Mouse (Mus musculus) midbrain, embryonic 16.5 days (tissue): ENCODE results near the gene Sgcg. TPM values are rescaled to one million over a fixed set of nuclear protein-coding genes. Genes with fewer than 3 reads are reported as not detected.
A peak's percentile ranks its signal among the peaks of the same experiment; 100 is the strongest.

Experiments used
- ATAC-seq: fragments of 200-750 bp; cut with Nextera tagmentation; 2 replicates; pipeline ENCODE4 v1.8.0; 2017; ENCODE audit warnings: moderate TSS enrichment
- H3K27ac ChIP-seq: fragments of 300-500 bp; sonication (generic); 2 replicates; pipeline ENCODE4 v1.5.1; 2014; ENCODE audit warnings: mild to moderate bottlenecking, low read length, mixed read lengths
- H3K27me3 ChIP-seq: fragments of 300-500 bp; sonication (generic); 2 replicates; pipeline ENCODE4 v1.6.1; 2014; ENCODE audit warnings: low read depth, low read length, mixed read lengths; ENCODE audit not compliant: control insufficient read depth, insufficient read depth
- H3K36me3 ChIP-seq: fragments of 300-500 bp; sonication (generic); 2 replicates; pipeline ENCODE4 v1.6.1; 2014; ENCODE audit warnings: mild to moderate bottlenecking, low read length, moderate library complexity, mixed read lengths; ENCODE audit not compliant: control insufficient read depth, insufficient read depth
- H3K4me1 ChIP-seq: fragments of 300-500 bp; sonication (generic); 2 replicates; pipeline ENCODE4 v1.6.1; 2014; ENCODE audit warnings: mild to moderate bottlenecking, low read length, mixed read lengths; ENCODE audit not compliant: control insufficient read depth, insufficient read depth
- H3K4me2 ChIP-seq: fragments of 300-500 bp; sonication (generic); 2 replicates; pipeline ENCODE4 v1.6.1; 2014; ENCODE audit warnings: mild to moderate bottlenecking, low read length, mixed read lengths
- H3K4me3 ChIP-seq: fragments of 300-500 bp; sonication (generic); 2 replicates; pipeline ENCODE4 v1.5.1; 2014; ENCODE audit warnings: low read depth, mild to moderate bottlenecking, low read length, moderate library complexity, mixed read lengths
- H3K9ac ChIP-seq: fragments of 300-500 bp; sonication (generic); 2 replicates; pipeline ENCODE4 v1.6.1; 2014; ENCODE audit warnings: low read depth, low read length, mixed read lengths
- H3K9me3 ChIP-seq: fragments of 300-500 bp; sonication (generic); replicated peaks from 2 replicates; pipeline ENCODE4 v1.6.1; 2014; ENCODE audit warnings: mild to moderate bottlenecking, low read length, mixed read lengths; ENCODE audit not compliant: control insufficient read depth, poor library complexity, severe bottlenecking
- WGBS: fragments of 180-500 bp; shearing (Covaris S2); extraction: QIAGEN DNeasy Blood & Tissue Kit; methylation state at CpG from one replicate; pipeline ENCODE4 v1.1.7; 2014; 5-methylcytosine and 5-hydroxymethylcytosine counted together
- polyA plus RNA-seq: library from polyadenylated mRNA; unstranded; fragments of >200 nt; fragmentation: Nextera tagmentation; extraction: Ambion mirVana; gene quantifications from 2 replicates; pipeline ENCODE4 v1.2.1, GENCODE M21; 2015

The Sgcg gene
- 0.24 TPM in 1 of 2 replicates, not detected in the other for polyA plus RNA-seq

DNA sequence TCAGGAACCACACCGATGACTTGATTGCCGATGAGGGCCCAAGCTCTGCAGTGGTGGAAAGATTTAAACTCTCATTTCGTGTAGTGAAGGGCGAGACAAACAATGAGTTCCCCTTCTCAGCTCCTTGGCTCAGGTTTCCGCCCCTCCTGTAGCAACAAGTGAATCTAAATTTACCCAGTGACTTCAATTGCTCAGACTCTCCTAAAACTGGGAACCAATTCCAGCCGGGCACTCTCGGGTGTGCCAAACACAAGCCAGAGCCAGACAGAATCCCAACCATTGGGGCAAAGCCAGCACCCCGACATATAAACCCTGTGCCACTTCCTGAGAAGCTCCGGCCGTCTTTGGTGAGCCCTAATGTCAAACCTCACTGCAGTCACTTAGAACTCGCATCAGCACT lies at the start of gene Sgcg:
Gene Sgcg, minus strand, starts transcription at position 139 of the 400 bp plus-strand sequence.
- no peaks in the 10 kb centered on the region for H3K9me3 ChIP-seq
- no peak for ATAC-seq
- no peak within 1 kb of the TSS for H3K27ac ChIP-seq
- no peak within 1 kb of the TSS for H3K4me3 ChIP-seq
- 75% methylated on average over 11 of the region's 11 CpGs for WGBS
- H3K9ac ChIP-seq, result no peak within 1 kb of the TSS
- no peak within 1 kb of the TSS for H3K4me2 ChIP-seq
- no peaks in the 10 kb centered on the region for H3K27me3 ChIP-seq
- no peaks in the 10 kb centered on the region for H3K36me3 ChIP-seq
- H3K4me1 ChIP-seq, result no peaks in the 10 kb centered on the region

DNA sequence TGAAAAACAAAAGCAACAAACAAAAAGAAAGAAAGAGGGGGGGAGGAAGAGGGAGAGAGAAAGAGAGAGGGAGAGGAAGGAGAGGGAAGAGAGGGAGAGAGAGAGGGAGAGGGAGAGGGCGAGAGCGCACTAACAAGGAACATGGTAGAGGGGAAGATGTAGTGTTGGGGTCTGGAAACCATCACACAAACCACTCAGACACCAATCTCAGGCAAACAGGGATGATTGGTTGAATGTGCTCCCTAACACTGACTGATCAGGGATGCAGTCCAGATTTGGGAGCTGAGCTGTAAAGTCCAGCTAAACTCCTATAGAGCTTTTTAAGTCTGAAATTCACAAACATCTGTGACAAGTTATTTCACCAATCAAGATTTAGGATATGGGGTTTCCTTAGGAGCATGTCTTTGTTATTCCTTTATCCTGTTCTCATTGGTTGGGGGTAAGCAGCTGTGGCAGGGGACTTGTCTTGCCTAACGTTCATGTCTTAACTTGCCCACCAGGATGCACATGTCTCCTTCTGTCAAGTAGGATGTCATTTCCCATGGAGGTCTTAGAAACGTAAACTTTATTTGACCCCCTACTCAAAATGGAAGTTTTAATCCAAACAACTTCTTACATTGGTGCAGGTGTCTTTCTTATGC lies 45.8 kb upstream of the Sgcg start:
- ATAC-seq, result no peak
- H3K27me3 ChIP-seq, result no peaks in the 10 kb centered on the region
- H3K4me2 ChIP-seq, result no peak overlapping the region
- 88% methylated on average over 4 of the region's 4 CpGs for WGBS
- H3K4me3 ChIP-seq, result no peak overlapping the region
- no peaks in the 10 kb centered on the region for H3K36me3 ChIP-seq
- H3K9me3 ChIP-seq, result no peaks in the 10 kb centered on the region
- no peak overlapping the region for H3K9ac ChIP-seq
- H3K4me1 ChIP-seq, result no peaks in the 10 kb centered on the region
- H3K27ac ChIP-seq, result no peak overlapping the region

DNA sequence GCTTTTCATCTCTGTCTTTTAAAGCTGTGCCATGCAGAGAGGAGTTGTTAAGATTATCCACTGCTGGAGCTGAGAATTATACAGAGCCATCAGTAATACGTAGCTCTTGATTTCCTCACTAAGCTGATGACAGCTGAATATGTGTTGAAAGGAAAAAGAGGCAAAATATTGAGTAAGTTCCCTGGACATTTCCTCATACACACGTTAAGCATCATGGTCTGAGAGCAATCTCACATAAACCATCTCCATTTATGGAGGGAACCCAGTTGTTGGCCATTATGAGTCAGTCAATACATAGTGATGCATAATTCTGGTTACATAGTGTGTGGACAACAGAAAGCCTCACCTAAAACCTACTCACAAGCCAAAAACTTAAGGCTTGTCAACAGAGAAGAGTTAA lies 44.1 kb upstream of the Sgcg start:
- Histone ChIP-seq H3K9me3 (no peaks in the 10 kb centered on the region), H3K9ac (no peak overlapping the region), H3K4me3 (no peak overlapping the region), H3K27ac (no peak overlapping the region), H3K27me3 (no peaks in the 10 kb centered on the region), H3K4me2 (no peak overlapping the region), H3K4me1 (no peaks in the 10 kb centered on the region), H3K36me3 (no peaks in the 10 kb centered on the region)
- no peak for ATAC-seq
- 79% methylated on average over 2 of the region's 2 CpGs for WGBS

DNA sequence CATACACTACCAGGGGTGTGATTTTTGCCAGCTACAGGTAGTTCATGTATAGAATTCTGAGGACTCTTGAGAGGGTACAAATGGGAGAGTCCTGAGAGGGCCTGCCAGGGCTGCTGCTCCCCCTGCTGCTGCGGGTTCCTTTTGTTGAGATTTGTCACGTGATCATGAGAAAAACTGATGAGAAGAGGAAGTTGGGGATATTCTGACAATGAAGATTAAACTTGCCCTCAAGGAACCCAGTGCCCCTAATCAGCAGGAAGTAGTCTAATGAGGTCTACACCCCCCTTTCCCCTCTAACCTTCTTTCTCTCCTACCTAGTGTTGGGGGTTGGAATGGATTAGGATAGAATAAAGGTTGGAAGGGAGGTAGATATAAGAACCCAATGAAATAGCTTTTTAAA lies 43.0 kb upstream of the Sgcg start:
- Histone ChIP-seq H3K36me3 (no peaks in the 10 kb centered on the region), H3K9ac (no peak overlapping the region), H3K9me3 (no peaks in the 10 kb centered on the region), H3K4me1 (no peaks in the 10 kb centered on the region), H3K27ac (no peak overlapping the region), H3K27me3 (no peaks in the 10 kb centered on the region), H3K4me2 (no peak overlapping the region), H3K4me3 (no peak overlapping the region)
- WGBS, result 60% methylated on average over 2 of the region's 2 CpGs
- ATAC-seq, result no peak

DNA sequence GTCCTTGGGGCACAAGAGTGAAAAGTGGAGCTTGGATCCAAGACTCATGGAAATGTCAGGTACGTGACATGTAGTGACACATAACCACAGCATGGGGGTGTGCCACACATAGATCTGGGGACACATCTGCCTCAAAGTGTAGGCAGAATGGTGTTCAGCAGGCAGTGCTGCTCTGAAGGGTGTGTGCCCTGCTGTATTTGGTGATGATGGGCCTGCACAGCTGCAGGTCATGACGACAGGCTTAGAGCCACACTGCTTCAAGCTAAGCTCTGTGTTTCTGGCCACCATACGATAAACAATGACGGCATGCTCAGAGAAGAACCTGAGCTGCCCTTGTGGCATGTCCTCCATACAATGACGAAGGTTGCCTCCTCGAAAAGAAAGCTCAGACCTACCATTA lies 41.5 kb upstream of the Sgcg start:
- WGBS, result 94% methylated on average over 6 of the region's 6 CpGs
- no peaks in the 10 kb centered on the region for H3K9me3 ChIP-seq
- H3K4me1 ChIP-seq, result no peaks in the 10 kb centered on the region
- no peak overlapping the region for H3K27ac ChIP-seq
- no peak overlapping the region for H3K4me2 ChIP-seq
- no peak overlapping the region for H3K4me3 ChIP-seq
- no peak overlapping the region for H3K9ac ChIP-seq
- no peaks in the 10 kb centered on the region for H3K36me3 ChIP-seq
- no peak for ATAC-seq
- H3K27me3 ChIP-seq, result no peaks in the 10 kb centered on the region

DNA sequence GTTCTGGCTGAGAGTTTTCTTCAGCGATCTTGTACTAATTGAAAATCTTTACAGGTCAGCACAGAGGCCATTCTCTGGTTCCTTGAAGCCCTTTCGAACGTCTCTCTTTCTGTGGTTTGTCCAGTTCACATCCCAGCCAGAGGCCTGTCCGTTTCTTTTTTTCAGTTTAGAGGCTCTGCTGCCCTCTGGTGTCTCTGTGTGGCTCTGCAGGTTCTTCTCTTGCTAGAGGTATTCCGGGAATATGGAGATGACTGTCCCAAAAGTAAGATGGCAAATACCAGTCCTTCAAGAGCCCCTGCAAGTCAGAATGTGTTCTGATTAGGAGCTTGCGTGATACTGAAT lies 36.4 kb upstream of the Sgcg start:
- H3K27ac ChIP-seq, result no peak overlapping the region
- no peaks in the 10 kb centered on the region for H3K27me3 ChIP-seq
- no peaks in the 10 kb centered on the region for H3K36me3 ChIP-seq
- peak overlapping the region; percentile 14; the same call in 1 of the 2 replicates for H3K4me2 ChIP-seq
- H3K9me3 ChIP-seq, result no peaks in the 10 kb centered on the region
- no peak overlapping the region for H3K9ac ChIP-seq
- WGBS, result 19% methylated on average over 6 of the region's 6 CpGs
- no peaks in the 10 kb centered on the region for H3K4me1 ChIP-seq
- H3K4me3 ChIP-seq, result no peak overlapping the region
- ATAC-seq, result no peak

DNA sequence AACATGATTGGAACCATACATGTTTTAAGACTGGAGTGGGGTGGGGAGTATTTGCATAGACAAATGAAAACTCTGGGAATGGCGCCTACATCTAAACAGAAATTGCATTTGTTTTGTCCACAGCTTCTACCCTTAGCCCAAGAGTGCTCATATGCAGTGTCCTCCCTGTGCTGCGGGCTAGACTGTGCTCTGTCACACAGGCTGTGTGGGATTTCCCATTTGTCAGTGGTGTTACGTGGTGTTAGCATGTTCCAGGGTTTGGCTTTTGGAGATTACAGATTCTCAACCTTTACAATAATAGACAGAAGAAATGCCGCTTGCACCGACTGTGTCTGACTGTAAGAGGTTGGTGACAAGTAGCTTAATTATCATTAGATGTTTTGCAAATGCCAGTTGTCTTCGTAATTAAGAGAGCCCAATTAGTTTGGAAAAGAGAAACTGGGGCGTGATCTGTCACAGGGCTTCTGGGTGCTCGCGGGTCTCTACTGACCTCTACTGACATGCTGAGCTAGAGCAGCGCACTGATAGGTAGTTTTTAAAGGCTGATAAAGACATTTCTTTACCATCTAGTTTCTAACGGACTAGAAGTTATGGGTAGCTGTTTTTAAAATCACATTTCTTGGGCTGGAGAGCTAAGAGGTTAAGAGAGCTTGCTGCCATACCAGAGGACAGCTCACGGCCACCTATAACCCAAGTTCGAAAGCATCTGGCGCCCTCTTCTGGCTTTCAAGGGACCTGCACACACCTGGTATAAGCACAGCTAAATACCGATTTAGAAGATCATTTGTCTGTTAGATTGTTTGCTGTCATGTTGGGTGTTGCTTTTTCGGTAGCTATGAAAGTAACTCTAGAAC lies 35.8 kb upstream of the Sgcg start:
- 0 out of 2 replicates have a peak, but pooled peaks have one; percentile 25 for ATAC-seq
- no peak overlapping the region for H3K27ac ChIP-seq
- H3K9me3 ChIP-seq, result no peaks in the 10 kb centered on the region
- peak overlapping the region; percentile 14; the same call in 1 of the 2 replicates for H3K4me2 ChIP-seq
- H3K9ac ChIP-seq, result no peak overlapping the region
- H3K36me3 ChIP-seq, result no peaks in the 10 kb centered on the region
- H3K4me1 ChIP-seq, result no peaks in the 10 kb centered on the region
- no peak overlapping the region for H3K4me3 ChIP-seq
- WGBS, result 50% methylated on average over 16 of the region's 16 CpGs
- no peaks in the 10 kb centered on the region for H3K27me3 ChIP-seq

DNA sequence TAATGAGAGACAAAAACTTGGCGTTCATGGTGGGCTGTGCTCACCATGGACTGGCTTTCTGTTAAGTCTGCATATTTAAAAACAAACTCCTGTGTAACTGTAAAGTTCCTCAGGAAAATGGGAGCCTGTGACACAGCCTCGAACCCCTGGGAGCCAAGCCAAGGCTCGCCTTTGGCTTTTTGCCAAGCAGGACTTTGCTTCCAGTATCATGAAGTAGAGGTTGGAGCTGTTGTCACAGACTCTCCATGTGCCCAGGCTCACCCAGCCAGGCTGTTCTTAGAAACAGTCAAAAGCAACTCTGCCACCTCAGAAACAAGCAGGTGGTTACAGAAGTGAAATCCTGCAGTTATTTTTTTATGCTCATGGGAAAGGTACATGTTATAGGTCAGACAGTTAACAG lies 32.4 kb upstream of the Sgcg start:
- ATAC-seq, result no peak
- no peaks in the 10 kb centered on the region for H3K36me3 ChIP-seq
- no peak overlapping the region for H3K4me2 ChIP-seq
- WGBS, result 59% methylated on average over 3 of the region's 3 CpGs
- no peak overlapping the region for H3K4me3 ChIP-seq
- H3K27me3 ChIP-seq, result no peaks in the 10 kb centered on the region
- H3K27ac ChIP-seq, result no peak overlapping the region
- H3K9me3 ChIP-seq, result no peaks in the 10 kb centered on the region
- no peaks in the 10 kb centered on the region for H3K4me1 ChIP-seq
- no peak overlapping the region for H3K9ac ChIP-seq

DNA sequence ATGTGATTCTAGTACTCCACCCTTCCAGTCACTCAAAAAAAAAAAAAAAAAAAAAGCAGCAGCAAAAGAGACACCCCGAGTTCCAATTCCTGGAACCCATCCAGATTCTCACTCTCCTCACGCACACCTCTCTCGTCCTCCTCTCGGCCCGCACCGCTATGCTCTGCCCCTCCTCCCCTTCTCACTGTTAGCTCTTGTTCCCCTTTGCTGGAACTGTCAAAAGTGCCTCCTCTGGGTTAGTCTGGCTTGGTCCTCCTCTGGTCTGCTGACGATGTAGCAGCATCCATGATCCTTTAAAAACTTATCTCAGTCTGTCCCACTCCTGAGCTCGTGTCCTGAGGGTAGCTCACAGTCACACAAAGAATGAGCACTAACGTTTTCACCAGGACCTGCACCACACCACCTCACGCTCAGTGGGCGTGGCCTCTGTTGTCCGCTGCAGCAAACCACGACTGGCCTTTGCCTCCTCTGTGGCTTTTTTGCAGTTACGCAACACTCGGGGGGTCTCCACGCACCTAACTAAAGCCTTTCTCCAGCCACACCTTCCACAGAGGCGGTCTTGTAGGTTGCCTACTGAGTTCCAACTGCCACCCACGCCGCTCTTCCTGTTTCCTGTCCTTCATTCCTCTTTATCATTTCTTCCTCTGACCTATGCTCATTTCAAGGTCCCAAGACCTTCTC lies 30.5 kb upstream of the Sgcg start:
- no peaks in the 10 kb centered on the region for H3K4me1 ChIP-seq
- no peak overlapping the region for H3K4me2 ChIP-seq
- WGBS, result 76% methylated on average over 19 of the region's 19 CpGs
- no peak overlapping the region for H3K4me3 ChIP-seq
- H3K9ac ChIP-seq, result no peak overlapping the region
- no peak overlapping the region for H3K27ac ChIP-seq
- H3K27me3 ChIP-seq, result no peaks in the 10 kb centered on the region
- H3K36me3 ChIP-seq, result no peaks in the 10 kb centered on the region
- H3K9me3 ChIP-seq, result no peaks in the 10 kb centered on the region
- no peak for ATAC-seq
